Mouse (Mus musculus): Measurements from ENCODE around the gene Trim44. TPM values are rescaled to one million over a fixed set of nuclear protein-coding genes. Genes with fewer than 3 reads are reported as not detected.

The Trim44 gene
- polyA plus RNA-seq, 1 experiment = 35.6 TPM

DNA sequence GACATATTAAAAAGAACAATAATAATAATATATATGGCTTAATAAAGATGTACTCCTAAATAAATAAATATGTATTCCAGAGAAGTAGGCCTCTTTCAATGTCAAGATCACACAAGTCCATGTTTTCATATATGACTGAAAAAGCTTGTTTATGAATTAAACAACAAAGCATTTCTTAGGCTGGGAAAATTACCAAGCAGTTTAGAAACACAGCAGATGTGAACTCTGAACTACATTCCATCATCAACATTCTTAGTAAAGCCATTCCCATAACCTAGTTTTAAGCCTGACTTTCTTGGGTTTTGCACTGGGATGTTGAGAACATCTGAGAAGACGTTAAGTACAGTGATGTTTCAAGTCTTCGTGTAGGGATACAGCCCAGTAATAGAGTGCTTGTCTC lies 45.4 kb downstream of the Trim44 start:
- Histone ChIP-seq H3K4me1 (replicated peaks; ENCODE audit: control insufficient read depth, insufficient read depth, low read length) (no peaks in the 10 kb centered on the region), H3K36me3 (ENCODE audit: control insufficient read depth, insufficient read depth, low read length) (peaks cover 2% of the 10 kb centered on the region; the same call in 1 of the 2 replicates), H3K27ac (ENCODE audit: control insufficient read depth, insufficient read depth, low read length) (no peak overlapping the region), H3K4me3 (ENCODE audit: control insufficient read depth, insufficient read depth, low read length) (no peak overlapping the region), H3K27me3 (ENCODE audit: control insufficient read depth, insufficient read depth, low read length) (no peaks in the 10 kb centered on the region)
- WGBS = 74% methylated on average over 2 of the region's 2 CpGs
- TF ChIP-seq POLR2A (IDR thresholded peaks at IDR 0.05; ENCODE audit: control insufficient read depth, extremely low read depth, insufficient read depth, low read length, poor library complexity) = no peak
- TF ChIP-seq CTCF (IDR thresholded peaks at IDR 0.05; ENCODE audit: borderline replicate concordance, control insufficient read depth, extremely low read depth, insufficient read depth, low read length, poor library complexity) = no peak
- DNase-seq = no peak

DNA sequence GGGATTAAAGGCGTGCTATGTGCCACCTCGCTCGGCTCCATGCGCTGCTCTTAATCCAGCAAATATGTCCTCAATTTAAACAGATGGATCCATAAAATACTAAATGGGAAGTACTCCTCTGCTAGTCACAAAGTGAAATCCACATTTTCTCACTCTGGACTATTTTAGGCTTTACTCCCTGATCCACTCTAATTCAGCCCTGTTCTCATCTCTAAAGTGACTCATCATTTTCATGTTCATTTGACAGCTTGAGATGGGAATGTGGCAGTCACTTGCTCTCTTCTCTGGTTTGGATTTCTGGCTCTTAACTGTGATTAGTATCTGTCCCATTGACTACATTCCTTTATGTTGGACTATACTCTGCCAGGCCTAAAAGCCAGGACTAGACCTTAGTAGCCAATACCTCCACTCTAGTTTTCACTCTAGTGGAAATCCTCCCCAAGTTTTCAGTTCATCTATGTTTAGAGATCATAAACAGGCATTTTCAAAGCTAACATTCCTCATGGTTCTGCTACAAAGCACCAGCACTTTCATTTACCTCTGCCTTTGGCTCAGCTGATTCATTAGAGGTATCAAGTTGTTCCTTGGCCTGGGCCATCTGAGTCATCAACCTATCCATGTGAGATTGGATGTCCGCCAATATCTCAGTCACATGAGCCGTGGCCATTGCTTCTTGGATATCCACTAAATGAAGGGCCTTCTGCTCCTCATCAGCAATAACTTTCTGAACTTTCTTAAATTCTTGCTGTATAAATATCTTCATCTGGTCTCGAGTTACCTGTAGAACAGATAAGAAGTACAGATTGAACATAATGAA lies 50.5 kb downstream of the Trim44 start:
- Histone ChIP-seq H3K4me1 (replicated peaks; ENCODE audit: control insufficient read depth, insufficient read depth, low read length) (no peaks in the 10 kb centered on the region), H3K27ac (ENCODE audit: control insufficient read depth, insufficient read depth, low read length) (no peak overlapping the region), H3K4me3 (ENCODE audit: control insufficient read depth, insufficient read depth, low read length) (no peak overlapping the region), H3K36me3 (ENCODE audit: control insufficient read depth, insufficient read depth, low read length) (peaks cover 18% of the 10 kb centered on the region), H3K27me3 (ENCODE audit: control insufficient read depth, insufficient read depth, low read length) (no peaks in the 10 kb centered on the region)
- WGBS = 96% methylated on average over 7 of the region's 7 CpGs
- no peak for TF ChIP-seq CTCF (IDR thresholded peaks at IDR 0.05; ENCODE audit: borderline replicate concordance, control insufficient read depth, extremely low read depth, insufficient read depth, low read length, poor library complexity)
- no peak for TF ChIP-seq POLR2A (IDR thresholded peaks at IDR 0.05; ENCODE audit: control insufficient read depth, extremely low read depth, insufficient read depth, low read length, poor library complexity)
- no peak for DNase-seq

DNA sequence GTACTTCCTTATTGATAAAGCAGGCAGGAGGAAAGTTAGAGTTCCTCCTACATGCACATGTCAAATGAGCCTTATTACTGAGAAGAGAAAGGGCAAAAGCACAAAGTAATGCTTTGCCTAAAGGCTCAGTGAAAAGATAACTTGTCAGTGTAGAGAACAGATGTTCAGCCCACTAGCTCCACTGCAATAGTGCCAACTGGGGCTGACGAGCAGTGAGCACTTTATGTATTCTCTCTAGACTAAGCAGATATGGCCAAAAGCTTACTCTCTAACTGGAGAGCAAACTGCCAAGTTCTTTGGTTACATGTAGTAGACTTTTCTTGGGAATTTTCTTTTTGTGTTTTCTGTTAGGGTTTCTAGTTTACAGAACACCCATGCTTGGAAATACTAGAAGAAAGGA lies 53.6 kb downstream of the Trim44 start:
- no peak for DNase-seq
- no peaks in the 10 kb centered on the region for H3K4me1 ChIP-seq (replicated peaks; ENCODE audit: control insufficient read depth, insufficient read depth, low read length)
- WGBS = 91% methylated on average over 1 of the region's 1 CpGs
- TF ChIP-seq CTCF (IDR thresholded peaks at IDR 0.05; ENCODE audit: borderline replicate concordance, control insufficient read depth, extremely low read depth, insufficient read depth, low read length, poor library complexity) = no peak
- no peak for TF ChIP-seq POLR2A (IDR thresholded peaks at IDR 0.05; ENCODE audit: control insufficient read depth, extremely low read depth, insufficient read depth, low read length, poor library complexity)
- no peak overlapping the region for H3K27ac ChIP-seq (ENCODE audit: control insufficient read depth, insufficient read depth, low read length)
- H3K27me3 ChIP-seq (ENCODE audit: control insufficient read depth, insufficient read depth, low read length) = no peaks in the 10 kb centered on the region
- H3K36me3 ChIP-seq (ENCODE audit: control insufficient read depth, insufficient read depth, low read length) = peaks cover 18% of the 10 kb centered on the region
- no peak overlapping the region for H3K4me3 ChIP-seq (ENCODE audit: control insufficient read depth, insufficient read depth, low read length)

DNA sequence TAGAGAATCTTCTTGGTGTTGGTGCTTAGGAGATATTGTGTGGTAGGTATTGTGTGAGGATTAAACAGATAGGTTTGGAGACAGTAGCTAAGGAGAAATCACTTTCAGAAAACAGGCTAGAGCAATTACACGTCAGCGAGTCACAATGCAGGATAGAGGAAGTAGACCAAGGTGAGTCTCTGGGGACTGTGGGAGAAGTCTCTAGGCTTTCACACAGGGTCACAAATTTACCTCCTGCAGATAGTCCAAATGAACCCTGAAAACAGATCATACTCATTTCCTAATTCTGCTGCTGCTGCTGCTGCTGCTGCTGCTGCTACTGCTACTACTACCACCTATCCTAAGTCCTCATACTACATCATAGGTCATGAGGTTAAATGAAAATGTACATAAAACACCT lies 66.2 kb downstream of the Trim44 start:
- TF ChIP-seq CTCF (IDR thresholded peaks at IDR 0.05; ENCODE audit: borderline replicate concordance, control insufficient read depth, extremely low read depth, insufficient read depth, low read length, poor library complexity) = no peak
- TF ChIP-seq POLR2A (IDR thresholded peaks at IDR 0.05; ENCODE audit: control insufficient read depth, extremely low read depth, insufficient read depth, low read length, poor library complexity) = no peak
- WGBS = 86% methylated on average over 2 of the region's 2 CpGs
- DNase-seq = no peak

DNA sequence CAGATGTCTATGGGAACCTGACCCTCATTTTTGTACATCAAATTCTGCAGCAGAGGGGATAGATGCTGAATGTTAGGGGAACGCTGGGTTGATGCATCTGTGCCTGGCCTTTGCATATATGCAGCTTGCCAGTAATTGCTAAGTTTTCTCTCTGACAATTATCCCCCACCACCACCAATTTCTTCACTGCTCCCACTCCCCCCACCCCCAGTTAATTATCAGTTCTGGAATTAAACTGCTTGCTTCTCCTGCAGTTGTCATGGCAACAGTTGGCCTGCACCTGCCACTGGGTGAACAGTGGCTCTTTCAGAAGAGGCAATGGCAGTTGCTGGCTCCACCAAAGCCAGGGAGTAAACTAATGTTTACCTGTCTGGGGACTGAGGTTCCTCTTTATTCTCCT lies 70.8 kb downstream of the Trim44 start:
- TF ChIP-seq CTCF (IDR thresholded peaks at IDR 0.05; ENCODE audit: borderline replicate concordance, control insufficient read depth, extremely low read depth, insufficient read depth, low read length, poor library complexity) (no peak), POLR2A (IDR thresholded peaks at IDR 0.05; ENCODE audit: control insufficient read depth, extremely low read depth, insufficient read depth, low read length, poor library complexity) (no peak)
- 97% methylated on average over 1 of the region's 1 CpGs for WGBS
- H3K36me3 ChIP-seq (ENCODE audit: control insufficient read depth, insufficient read depth, low read length) = no peaks in the 10 kb centered on the region
- no peak for DNase-seq
- no peak overlapping the region for H3K4me3 ChIP-seq (ENCODE audit: control insufficient read depth, insufficient read depth, low read length)
- H3K4me1 ChIP-seq (replicated peaks; ENCODE audit: control insufficient read depth, insufficient read depth, low read length) = no peaks in the 10 kb centered on the region
- H3K27ac ChIP-seq (ENCODE audit: control insufficient read depth, insufficient read depth, low read length) = no peak overlapping the region
- H3K27me3 ChIP-seq (ENCODE audit: control insufficient read depth, insufficient read depth, low read length) = no peaks in the 10 kb centered on the region

More for the DNA sequence above, 66.2 kb downstream of the Trim44 start:
- H3K27ac ChIP-seq (ENCODE audit: control insufficient read depth, insufficient read depth, low read length) = no peak overlapping the region
- no peak overlapping the region for H3K4me3 ChIP-seq (ENCODE audit: control insufficient read depth, insufficient read depth, low read length)
- no peaks in the 10 kb centered on the region for H3K27me3 ChIP-seq (ENCODE audit: control insufficient read depth, insufficient read depth, low read length)
- 0 out of 2 replicates have a peak, but pooled peaks cover 3% of the 10 kb centered on the region for H3K36me3 ChIP-seq (ENCODE audit: control insufficient read depth, insufficient read depth, low read length)
- no peaks in the 10 kb centered on the region for H3K4me1 ChIP-seq (replicated peaks; ENCODE audit: control insufficient read depth, insufficient read depth, low read length)

DNA sequence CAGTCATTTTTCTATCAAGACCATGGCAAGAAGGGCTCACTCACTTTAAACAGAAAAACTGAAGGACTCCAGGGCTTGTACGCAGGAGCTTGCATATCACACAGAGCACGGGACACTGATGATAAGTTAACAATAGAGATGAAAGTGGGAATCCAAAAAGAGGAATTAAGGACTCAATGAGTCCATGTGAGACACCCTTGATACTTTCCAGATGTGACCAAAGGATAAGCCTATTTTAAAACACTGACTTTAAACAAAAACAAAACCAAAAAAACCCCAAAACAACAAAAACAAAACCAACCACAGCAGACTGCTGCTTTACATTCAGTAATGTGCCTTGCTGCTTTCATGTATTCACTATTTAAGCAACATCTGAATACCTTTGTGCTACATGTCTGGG lies 75.7 kb downstream of the Trim44 start:
- no peak overlapping the region for H3K4me3 ChIP-seq (ENCODE audit: control insufficient read depth, insufficient read depth, low read length)
- no peaks in the 10 kb centered on the region for H3K36me3 ChIP-seq (ENCODE audit: control insufficient read depth, insufficient read depth, low read length)
- no peaks in the 10 kb centered on the region for H3K4me1 ChIP-seq (replicated peaks; ENCODE audit: control insufficient read depth, insufficient read depth, low read length)
- no peaks in the 10 kb centered on the region for H3K27me3 ChIP-seq (ENCODE audit: control insufficient read depth, insufficient read depth, low read length)
- DNase-seq = no peak
- WGBS = 98% methylated on average over 2 of the region's 2 CpGs
- H3K27ac ChIP-seq (ENCODE audit: control insufficient read depth, insufficient read depth, low read length) = no peak overlapping the region
- TF ChIP-seq POLR2A (IDR thresholded peaks at IDR 0.05; ENCODE audit: control insufficient read depth, extremely low read depth, insufficient read depth, low read length, poor library complexity) (no peak), CTCF (IDR thresholded peaks at IDR 0.05; ENCODE audit: borderline replicate concordance, control insufficient read depth, extremely low read depth, insufficient read depth, low read length, poor library complexity) (no peak)
